Mouse (Mus musculus): ENCODE data around the gene Rab14. TPM values are rescaled to one million over a fixed set of nuclear protein-coding genes. Genes with fewer than 3 reads are reported as not detected.

Gene Rab14
- polyA plus RNA-seq, 1 experiment from 2014 or later: 136 TPM

- no peak for ATAC-seq
- no peak for DNase-seq (ENCODE audit: low read depth, low spot score)
- POLR2A ChIA-PET: no interaction called here
- TF ChIP-seq CTCF (IDR thresholded peaks at IDR 0.05): no peak
- CTCF ChIA-PET: no interaction called here
- no peaks in the 10 kb centered on the region for H3K27me3 ChIP-seq
- in situ Hi-C loops (cut with MboI; ENCODE audit: low pct_unique_long_range_greater_than_20kb): no loop called here
Measured at GRCm38 (mm10) chr2:35203729-35204128, 2.8 kb upstream of the Rab14 start.

- DNase-seq (ENCODE audit: low read depth, low spot score) (peak; percentile 13), ATAC-seq (peak; percentile 52)
- ChIA-PET CTCF (interaction anchor here (1.5 to 2.2 kb wide), 2 partner anchors 12 to 15 kb away, joined by 6 to 8 read pairs; no protein-coding TSS in a partner anchor), POLR2A (no interaction called here)
- in situ Hi-C loops (cut with MboI; ENCODE audit: low pct_unique_long_range_greater_than_20kb): no loop called here
- no peaks in the 10 kb centered on the region for H3K27me3 ChIP-seq
- no peak for TF ChIP-seq CTCF (IDR thresholded peaks at IDR 0.05)
Measured at GRCm38 (mm10) chr2:35199971-35200897, 686 bp downstream of the Rab14 start.

- CTCF ChIA-PET: interaction anchor here (1.5 to 2.2 kb wide), 2 partner anchors 11 to 15 kb away, joined by 6 to 8 read pairs; no protein-coding TSS in a partner anchor
- no peak for ATAC-seq
- TF ChIP-seq CTCF (IDR thresholded peaks at IDR 0.05): no peak
- H3K27me3 ChIP-seq: no peaks in the 10 kb centered on the region
- POLR2A ChIA-PET: no interaction called here
- DNase-seq (ENCODE audit: low read depth, low spot score): no peak
- in situ Hi-C loops (cut with MboI; ENCODE audit: low pct_unique_long_range_greater_than_20kb): no loop called here
Measured at GRCm38 (mm10) chr2:35199541-35199940, 1.4 kb downstream of the Rab14 start.

GRCm38 (mm10) chr2:35195626-35196544 lies 5.0 kb downstream of the Rab14 start:
- no peak for TF ChIP-seq CTCF (IDR thresholded peaks at IDR 0.05)
- H3K27me3 ChIP-seq: no peaks in the 10 kb centered on the region
- CTCF ChIA-PET: interaction anchor here (1.0 to 1.3 kb wide), 3 partner anchors 9 to 21 kb away, joined by 3 read pairs; no protein-coding TSS in a partner anchor
- DNase-seq (ENCODE audit: low read depth, low spot score): no peak
- in situ Hi-C loops (cut with MboI; ENCODE audit: low pct_unique_long_range_greater_than_20kb): no loop called here
- no peak for ATAC-seq
- POLR2A ChIA-PET: no interaction called here

GRCm38 (mm10) chr2:35193976-35194375 lies 6.9 kb downstream of the Rab14 start:
- CTCF ChIA-PET: interaction anchor here (1.4 kb wide), 1 partner anchor 14 kb away, joined by 3 read pairs; no protein-coding TSS in a partner anchor
- no peak for ATAC-seq
- POLR2A ChIA-PET: no interaction called here
- in situ Hi-C loops (cut with MboI; ENCODE audit: low pct_unique_long_range_greater_than_20kb): no loop called here
- no peaks in the 10 kb centered on the region for H3K27me3 ChIP-seq
- no peak for TF ChIP-seq CTCF (IDR thresholded peaks at IDR 0.05)
- DNase-seq (ENCODE audit: low read depth, low spot score): no peak

- ChIA-PET CTCF (interaction anchor here (1.2 to 2.9 kb wide), 2 partner anchors 10 to 40 kb away, joined by 3 to 8 read pairs; no protein-coding TSS in a partner anchor), POLR2A (no interaction called here)
- DNase-seq (ENCODE audit: low read depth, low spot score): no peak
- no peak for TF ChIP-seq CTCF (IDR thresholded peaks at IDR 0.05)
- ATAC-seq: no peak
- no peaks in the 10 kb centered on the region for H3K27me3 ChIP-seq
- in situ Hi-C loops (cut with MboI; ENCODE audit: low pct_unique_long_range_greater_than_20kb): no loop called here
Measured at GRCm38 (mm10) chr2:35188929-35189328, 12.0 kb downstream of the Rab14 start.

- DNase-seq (ENCODE audit: low read depth, low spot score): no peak
- ChIA-PET POLR2A (no interaction called here), CTCF (interaction anchor here (2.7 kb wide), 1 partner anchor 9 kb away, joined by 11 read pairs; no protein-coding TSS in a partner anchor)
- TF ChIP-seq CTCF (IDR thresholded peaks at IDR 0.05): no peak
- in situ Hi-C loops (cut with MboI; ENCODE audit: low pct_unique_long_range_greater_than_20kb): no loop called here
- ATAC-seq: no peak
- no peaks in the 10 kb centered on the region for H3K27me3 ChIP-seq
Measured at GRCm38 (mm10) chr2:35183115-35183673, 17.7 kb downstream of the Rab14 start.

- CTCF ChIA-PET: no interaction called here
- POLR2A ChIA-PET: interaction anchor here (0.6 kb wide), 1 partner anchor 26 kb away, joined by 3 read pairs; no protein-coding TSS in a partner anchor
- H3K27me3 ChIP-seq: no peaks in the 10 kb centered on the region
- no peak for TF ChIP-seq CTCF (IDR thresholded peaks at IDR 0.05)
- ATAC-seq (no peak), DNase-seq (ENCODE audit: low read depth, low spot score) (no peak)
- in situ Hi-C loops (cut with MboI; ENCODE audit: low pct_unique_long_range_greater_than_20kb): no loop called here
Measured at GRCm38 (mm10) chr2:35178153-35178552, 22.8 kb downstream of the Rab14 start.

- H3K27me3 ChIP-seq: no peaks in the 10 kb centered on the region
- no peak for DNase-seq (ENCODE audit: low read depth, low spot score)
- TF ChIP-seq CTCF (IDR thresholded peaks at IDR 0.05): no peak
- no peak for ATAC-seq
- ChIA-PET POLR2A (interaction anchor here (0.8 to 1.0 kb wide), 2 partner anchors 10 to 34 kb away, joined by 3 read pairs; no protein-coding TSS in a partner anchor), CTCF (interaction anchor here (2.8 kb wide), 1 partner anchor 8 kb away, joined by 11 read pairs; no protein-coding TSS in a partner anchor)
- in situ Hi-C loops (cut with MboI; ENCODE audit: low pct_unique_long_range_greater_than_20kb): no loop called here
Measured at GRCm38 (mm10) chr2:35175281-35176065, 25.4 kb downstream of the Rab14 start.

All from Patski (cell line).